Mouse (Mus musculus) heart, adult 2 months (tissue): ENCODE measurements around the gene Ephb1. TPM values are rescaled to one million over a fixed set of nuclear protein-coding genes. Genes with fewer than 3 reads are reported as not detected.

Experiments
- DNase-seq, 2 experiments: peaks; one replicate each; pipeline ENCODE4 v3.0.0; 2021
- H3K27ac ChIP-seq: fragments of 200-600 bp; 2 replicates; pipeline ENCODE4 v1.8.1; 2022
- H3K27me3 ChIP-seq: fragments of 200-500 bp; 2 replicates; pipeline ENCODE4 v1.6.1; 2012; ENCODE audit warnings: mild to moderate bottlenecking, low read length, inconsistent platforms, mixed read lengths; ENCODE audit not compliant: control insufficient read depth, insufficient read depth
- H3K36me3 ChIP-seq: fragments of 200-500 bp; 2 replicates; pipeline ENCODE4 v1.6.1; 2012; ENCODE audit warnings: low read length, inconsistent platforms; ENCODE audit not compliant: control insufficient read depth, insufficient read depth
- H3K4me1 ChIP-seq: fragments of 200-500 bp; 2 replicates; pipeline ENCODE4 v1.6.1; 2011; ENCODE audit warnings: low read length; ENCODE audit not compliant: control insufficient read depth, insufficient read depth
- H3K4me3 ChIP-seq: fragments of 200-600 bp; 2 replicates; pipeline ENCODE4 v1.8.1; 2022
- H3K79me2 ChIP-seq: fragments of 200-500 bp; replicated peaks from 2 replicates; pipeline ENCODE4 v1.6.1; 2012; ENCODE audit warnings: mild to moderate bottlenecking, inconsistent platforms, low read length, moderate library complexity, mixed read lengths; ENCODE audit not compliant: control insufficient read depth, insufficient read depth
- H3K9ac ChIP-seq: fragments of 200-500 bp; 2 replicates; pipeline ENCODE4 v1.6.1; 2012; ENCODE audit warnings: low read depth, mild to moderate bottlenecking, control low read depth, inconsistent platforms, low read length, mixed read lengths
- CTCF ChIP-seq: fragments of 200-600 bp; IDR thresholded peaks from 2 replicates; pipeline ENCODE4 v1.8.1; 2022; ENCODE audit warnings: antibody characterized with exemption, mild to moderate bottlenecking, moderate library complexity
- EP300 ChIP-seq: fragments of 200-500 bp; IDR thresholded peaks from 2 replicates; pipeline ENCODE4 v1.6.1; 2011; ENCODE audit warnings: low read depth, low read length, control low read depth; ENCODE audit not compliant: insufficient read depth
- POLR2A ChIP-seq: fragments of 200-500 bp; IDR thresholded peaks from 2 replicates; pipeline ENCODE4 v1.6.1; 2011; ENCODE audit warnings: mild to moderate bottlenecking, low read depth, low read length, control low read depth; ENCODE audit not compliant: insufficient read depth
- WGBS: fragments of 180-500 bp; shearing (Covaris S2); methylation state at CpG from one replicate; pipeline ENCODE4 v1.1.7; 2018; 5-methylcytosine and 5-hydroxymethylcytosine counted together
- intact Hi-C: fragments of 180-260 bp; cut with DNase I; formaldehyde crosslinking; loops from one replicate; pipeline ENCODE4 v1.15.1; 2025
- polyA plus RNA-seq: library from polyadenylated mRNA; depleted of rRNA; stranded (reverse); fragments of >200 nt; gene quantifications from 2 replicates; pipeline ENCODE4 v1.2.3, GENCODE M21; 2012
- total RNA-seq, 2 experiments: library from RNA; stranded (reverse); gene quantifications; 2 replicates each; pipeline ENCODE4 v1.2.3; 2021

Ephb1 gene
- total and polyA plus RNA-seq, 3 experiments = 3.1 to 23.3 (median 21.2) TPM

GRCm38 (mm10) chr9:102216746-102217566, 137.5 kb downstream of the Ephb1 start:
- Histone ChIP-seq H3K27me3 (no peaks in the 10 kb centered on the region), H3K79me2 (no peaks in the 10 kb centered on the region), H3K9ac (no peak overlapping the region), H3K4me1 (no peaks in the 10 kb centered on the region), H3K36me3 (no peaks in the 10 kb centered on the region), H3K4me3 (no peak overlapping the region), H3K27ac (no peak overlapping the region)
- intact Hi-C loops = loop anchor here (5.0 kb wide), 1 partner anchor 40 kb away; no protein-coding TSS in a partner anchor
- TF ChIP-seq CTCF (no peak), POLR2A (no peak)
- WGBS = 58% methylated on average over 7 of the region's 7 CpGs
- DNase-seq = peak in 1 of 2 experiments; percentile 7

- Histone ChIP-seq H3K36me3 (no peaks in the 10 kb centered on the region), H3K4me3 (no peak overlapping the region), H3K4me1 (no peaks in the 10 kb centered on the region), H3K9ac (no peak overlapping the region), H3K79me2 (no peaks in the 10 kb centered on the region), H3K27ac (no peak overlapping the region), H3K27me3 (no peaks in the 10 kb centered on the region)
- DNase-seq = no peak
- TF ChIP-seq EP300 = no peak
- no peak for TF ChIP-seq CTCF
- no peak for TF ChIP-seq POLR2A
- intact Hi-C loops = no loop called here
- 52% methylated on average over 1 of the region's 1 CpGs for WGBS
These were observed 142.5 kb downstream of the Ephb1 start for GRCm38 (mm10) chr9:102212036-102212383.

GRCm38 (mm10) chr9:102211296-102212035, 143.0 kb downstream of the Ephb1 start:
- Histone ChIP-seq H3K36me3 (no peaks in the 10 kb centered on the region), H3K79me2 (no peaks in the 10 kb centered on the region), H3K27me3 (no peaks in the 10 kb centered on the region), H3K9ac (no peak overlapping the region), H3K4me3 (no peak overlapping the region), H3K4me1 (no peaks in the 10 kb centered on the region), H3K27ac (no peak overlapping the region)
- no peak for TF ChIP-seq POLR2A
- no peak for TF ChIP-seq EP300
- TF ChIP-seq CTCF = no peak
- WGBS = 64% methylated on average over 10 of the region's 10 CpGs
- no peak for DNase-seq
- intact Hi-C loops = no loop called here

GRCm38 (mm10) chr9:102205518-102205917, 149.0 kb downstream of the Ephb1 start:
- WGBS = 82% methylated on average over 3 of the region's 3 CpGs
- H3K4me1 ChIP-seq = no peaks in the 10 kb centered on the region
- no peak overlapping the region for H3K9ac ChIP-seq
- H3K27me3 ChIP-seq = no peaks in the 10 kb centered on the region
- H3K4me3 ChIP-seq = no peak overlapping the region
- TF ChIP-seq EP300 (no peak), CTCF (no peak), POLR2A (no peak)
- H3K79me2 ChIP-seq = no peaks in the 10 kb centered on the region
- H3K27ac ChIP-seq = no peak overlapping the region
- intact Hi-C loops = no loop called here
- no peaks in the 10 kb centered on the region for H3K36me3 ChIP-seq
- no peak for DNase-seq

- no peak overlapping the region for H3K4me3 ChIP-seq
- no peak for TF ChIP-seq EP300
- no peak for TF ChIP-seq CTCF
- no peak for TF ChIP-seq POLR2A
- no peaks in the 10 kb centered on the region for H3K4me1 ChIP-seq
- DNase-seq = no peak
- H3K27me3 ChIP-seq = no peaks in the 10 kb centered on the region
- 83% methylated on average over 5 of the region's 5 CpGs for WGBS
- no peaks in the 10 kb centered on the region for H3K36me3 ChIP-seq
- no peak overlapping the region for H3K27ac ChIP-seq
- H3K79me2 ChIP-seq = no peaks in the 10 kb centered on the region
- intact Hi-C loops = no loop called here
- H3K9ac ChIP-seq = no peak overlapping the region
These were observed 152.6 kb downstream of the Ephb1 start for GRCm38 (mm10) chr9:102201867-102202266.

GRCm38 (mm10) chr9:102196856-102197255, 157.6 kb downstream of the Ephb1 start:
- Histone ChIP-seq H3K79me2 (no peaks in the 10 kb centered on the region), H3K36me3 (no peaks in the 10 kb centered on the region), H3K4me1 (no peaks in the 10 kb centered on the region), H3K4me3 (no peak overlapping the region), H3K27me3 (no peaks in the 10 kb centered on the region; the same call in 1 of the 2 replicates), H3K27ac (no peak overlapping the region), H3K9ac (no peak overlapping the region)
- TF ChIP-seq CTCF (no peak), POLR2A (no peak), EP300 (no peak)
- intact Hi-C loops = no loop called here
- peak in 1 of 2 experiments; percentile 13 for DNase-seq
- WGBS = 91% methylated on average over 6 of the region's 6 CpGs
